Mouse (Mus musculus) embryonic facial prominence, embryonic 11.5 days (tissue): ENCODE data around the gene Zfp688. TPM values are rescaled to one million over a fixed set of nuclear protein-coding genes. Genes with fewer than 3 reads are reported as not detected.
"Not testable (repeated sequence)": the region's sequence is repeated elsewhere in the genome, so short reads cannot be mapped to it uniquely, and the experiment has no call there.

Experiments
- ATAC-seq: fragments of 200-750 bp; cut with Nextera tagmentation; replicated peaks from 2 replicates; pipeline ENCODE4 v1.8.0; 2017; ENCODE audit warnings: low read depth; ENCODE audit not compliant: insufficient number of reproducible peaks, low FRiP score, low TSS enrichment
- DNase-seq: peaks from one replicate; pipeline ENCODE4 v3.0.0-alpha.2; 2015; ENCODE audit warnings: low spot score
- H3K27ac ChIP-seq: fragments of 300-500 bp; sonication (generic); replicated peaks from 2 replicates; pipeline ENCODE4 v1.5.1; 2014; ENCODE audit warnings: mild to moderate bottlenecking, low read depth, low read length, control low read depth
- H3K27me3 ChIP-seq: fragments of 300-500 bp; sonication (generic); 2 replicates; pipeline ENCODE4 v1.6.1; 2014; ENCODE audit warnings: mild to moderate bottlenecking, low read length, moderate library complexity, mixed read lengths; ENCODE audit not compliant: control insufficient read depth, insufficient read depth
- H3K36me3 ChIP-seq: fragments of 300-500 bp; sonication (generic); replicated peaks from 2 replicates; pipeline ENCODE4 v1.6.1; 2014; ENCODE audit warnings: low read depth, mild to moderate bottlenecking, low read length, moderate library complexity, mixed read lengths; ENCODE audit not compliant: control insufficient read depth, insufficient read depth
- H3K4me1 ChIP-seq: fragments of 300-500 bp; sonication (generic); 2 replicates; pipeline ENCODE4 v1.6.1; 2014; ENCODE audit warnings: low read length, mixed read lengths; ENCODE audit not compliant: control insufficient read depth, insufficient read depth
- H3K4me2 ChIP-seq: fragments of 300-500 bp; sonication (generic); 2 replicates; pipeline ENCODE4 v1.6.1; 2014; ENCODE audit warnings: low read depth, mild to moderate bottlenecking, control low read depth, low read length, moderate library complexity
- H3K4me3 ChIP-seq: fragments of 300-500 bp; sonication (generic); 2 replicates; pipeline ENCODE4 v1.5.1; 2014; ENCODE audit warnings: low read depth, low read length, control low read depth
- H3K9ac ChIP-seq: fragments of 300-500 bp; sonication (generic); replicated peaks from 2 replicates; pipeline ENCODE4 v1.6.1; 2014; ENCODE audit warnings: mild to moderate bottlenecking, control low read depth, low read length
- H3K9me3 ChIP-seq: fragments of 300-500 bp; sonication (generic); replicated peaks from 2 replicates; pipeline ENCODE4 v1.6.1; 2016; ENCODE audit warnings: mild to moderate bottlenecking, low read length, inconsistent platforms, mixed read lengths; ENCODE audit not compliant: control insufficient read depth
- WGBS: fragments of 180-500 bp; shearing (Covaris S2); extraction: QIAGEN DNeasy Blood & Tissue Kit; methylation state at CpG from one replicate; pipeline ENCODE4 v1.1.7; 2014; 5-methylcytosine and 5-hydroxymethylcytosine counted together
- polyA plus RNA-seq: library from polyadenylated mRNA; unstranded; fragments of >200 nt; fragmentation: Nextera tagmentation; extraction: Ambion mirVana; gene quantifications from 2 replicates; pipeline ENCODE4 v1.2.1, GENCODE M21; 2014

Gene Zfp688
- polyA plus RNA-seq, 1 experiment from 2014 or later: 29.8 TPM

DNA sequence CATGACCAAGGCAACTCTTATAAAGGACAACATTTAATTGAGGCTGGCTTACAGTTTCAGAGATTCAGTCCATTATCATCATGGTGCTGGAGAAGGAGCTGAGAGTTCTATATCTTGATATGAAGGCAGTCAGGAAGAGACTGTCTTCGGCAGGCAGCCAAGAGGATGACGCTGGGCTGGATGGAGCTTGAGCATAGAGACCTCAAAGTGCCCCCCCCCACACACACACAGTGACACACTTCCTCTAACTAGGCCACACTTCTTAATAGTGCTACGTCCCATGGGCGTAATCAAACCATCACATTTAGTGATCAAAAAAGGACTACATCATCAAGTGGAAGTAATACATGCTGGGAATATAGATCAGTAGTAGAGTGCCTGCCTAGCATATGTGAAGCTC, 13.3 kb upstream of the Zfp688 start:
- no peaks in the 10 kb centered on the region for H3K9me3 ChIP-seq
- 95% methylated on average over 4 of the region's 4 CpGs for WGBS

DNA sequence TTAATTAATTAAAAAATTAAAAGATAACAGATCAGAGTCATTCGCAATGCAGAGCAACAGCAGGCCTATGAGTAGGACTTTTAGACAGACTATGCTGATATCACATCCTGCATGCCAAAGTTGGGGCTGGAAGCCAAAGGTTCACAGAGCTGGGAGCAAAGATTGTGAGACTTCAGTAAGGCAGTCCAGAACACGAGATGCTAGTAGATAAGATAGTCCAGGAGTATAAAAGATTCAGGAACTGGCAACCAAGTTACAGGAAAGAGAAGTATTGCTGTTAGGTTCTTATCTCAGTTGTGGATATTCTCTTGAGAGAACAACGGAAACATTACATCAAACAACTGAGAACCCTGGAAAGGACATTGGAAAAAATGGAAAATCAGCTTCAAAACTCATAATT, 4.5 kb upstream of the Zfp688 start:
- H3K27me3 ChIP-seq: no peaks in the 10 kb centered on the region
- ATAC-seq (no peak), DNase-seq (no peak)
- H3K9ac ChIP-seq: no peak overlapping the region
- no peaks in the 10 kb centered on the region for H3K36me3 ChIP-seq
- H3K27ac ChIP-seq: no peak overlapping the region
- 77% methylated on average over 3 of the region's 3 CpGs for WGBS
- H3K4me1 ChIP-seq: no peaks in the 10 kb centered on the region
- no peak overlapping the region for H3K4me2 ChIP-seq
- no peaks in the 10 kb centered on the region for H3K9me3 ChIP-seq
- H3K4me3 ChIP-seq: no peak overlapping the region

More for the DNA sequence above, 13.3 kb upstream of the Zfp688 start:
- Histone ChIP-seq H3K4me1 (no peaks in the 10 kb centered on the region), H3K36me3 (no peaks in the 10 kb centered on the region), H3K27me3 (no peaks in the 10 kb centered on the region), H3K4me3 (no peak overlapping the region), H3K4me2 (no peak overlapping the region), H3K27ac (no peak overlapping the region), H3K9ac (no peak overlapping the region)
- ATAC-seq: no peak
- no peak for DNase-seq

DNA sequence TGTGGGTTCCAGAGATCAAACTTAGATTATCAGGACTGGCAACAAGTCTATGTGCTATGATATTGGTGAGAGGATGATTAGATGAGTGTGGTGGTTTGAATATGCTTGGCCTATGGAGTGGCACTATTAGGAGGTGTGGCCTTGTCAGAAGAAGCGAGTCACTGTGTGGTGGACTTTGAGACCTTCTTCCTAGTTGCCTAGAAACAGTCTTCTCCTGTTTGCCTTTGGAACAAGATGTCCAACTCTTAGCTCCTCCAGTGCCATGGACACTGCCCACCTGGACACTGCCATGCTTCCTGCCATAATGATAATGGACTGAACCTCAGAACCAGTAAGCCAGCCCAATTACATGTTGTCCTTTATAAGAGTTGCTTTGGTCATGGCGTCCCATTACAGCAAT, 4.0 kb upstream of the Zfp688 start:
- no peak overlapping the region for H3K4me2 ChIP-seq
- H3K36me3 ChIP-seq: no peaks in the 10 kb centered on the region
- H3K9ac ChIP-seq: no peak overlapping the region
- 85% methylated on average over 2 of the region's 2 CpGs for WGBS
- no peaks in the 10 kb centered on the region for H3K27me3 ChIP-seq
- no peaks in the 10 kb centered on the region for H3K9me3 ChIP-seq
- no peak overlapping the region for H3K27ac ChIP-seq
- H3K4me3 ChIP-seq: no peak overlapping the region
- DNase-seq: no peak
- no peak for ATAC-seq
- H3K4me1 ChIP-seq: no peaks in the 10 kb centered on the region

DNA sequence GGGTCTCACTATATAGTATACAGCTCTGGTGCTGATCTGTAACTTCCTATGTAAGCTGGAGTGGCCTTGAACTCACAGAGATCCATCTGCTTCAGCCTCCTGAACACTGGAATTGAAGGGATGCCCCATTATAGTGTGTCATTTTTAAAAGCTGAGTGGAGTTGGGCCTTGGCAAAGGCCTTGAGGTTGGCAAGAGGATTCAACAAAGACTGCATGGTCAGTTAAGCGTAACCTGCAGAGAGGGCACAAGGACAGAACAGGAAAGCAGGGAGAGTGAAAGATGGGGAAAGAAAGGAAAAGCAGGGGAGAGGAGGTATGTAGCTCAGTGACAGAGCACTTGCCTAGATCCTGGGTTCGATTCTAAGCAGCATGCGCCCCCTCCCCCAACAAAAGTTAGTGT, 3.4 kb upstream of the Zfp688 start:
- Histone ChIP-seq H3K4me2 (no peak overlapping the region), H3K9ac (no peak overlapping the region), H3K27me3 (no peaks in the 10 kb centered on the region), H3K36me3 (no peaks in the 10 kb centered on the region), H3K27ac (no peak overlapping the region), H3K4me3 (no peak overlapping the region), H3K4me1 (no peaks in the 10 kb centered on the region), H3K9me3 (no peaks in the 10 kb centered on the region)
- DNase-seq: no peak
- 87% methylated on average over 3 of the region's 3 CpGs for WGBS
- no peak for ATAC-seq

- H3K9ac ChIP-seq: peak overlapping the region; percentile 32; the same call in 1 of the 2 replicates
- no peaks in the 10 kb centered on the region for H3K9me3 ChIP-seq
- DNase-seq (peak; percentile 13), ATAC-seq (no peak; the same call in 1 of the 2 replicates)
- H3K4me3 ChIP-seq: peak overlapping the region; percentile 80
- WGBS: under 1% methylated on average over 15 of the region's 15 CpGs
- H3K27me3 ChIP-seq: no peaks in the 10 kb centered on the region
- H3K36me3 ChIP-seq: peaks cover 2% of the 10 kb centered on the region; the same call in 1 of the 2 replicates
- H3K4me1 ChIP-seq: no peaks in the 10 kb centered on the region
- H3K27ac ChIP-seq: no peak overlapping the region
- H3K4me2 ChIP-seq: peak overlapping the region; percentile 92
Measured at GRCm38 (mm10) chr7:127422247-127422646, 379 bp upstream of the Zfp688 start.

DNA sequence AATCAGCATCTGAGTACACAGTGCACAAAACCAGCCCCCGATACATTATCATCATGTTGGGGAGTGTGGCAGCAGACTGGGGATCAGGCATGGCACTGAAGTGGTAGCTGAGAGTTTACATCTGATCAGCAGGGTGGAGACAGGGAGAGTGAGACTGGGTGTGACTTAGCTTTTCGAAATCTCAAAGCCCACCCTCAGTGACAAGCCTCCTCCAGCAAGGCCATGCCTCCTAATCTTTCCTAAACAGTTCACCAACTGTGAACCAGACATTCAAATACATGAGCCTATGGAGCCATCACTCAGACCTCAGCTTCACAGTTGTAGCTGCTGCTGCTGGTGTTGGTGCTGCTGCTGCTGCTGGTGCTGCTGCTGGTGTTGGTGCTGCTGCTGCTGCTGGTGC, 10.4 kb downstream of the Zfp688 start:
- no peak for DNase-seq
- Histone ChIP-seq H3K36me3 (no peaks in the 10 kb centered on the region), H3K4me2 (no peak overlapping the region), H3K9me3 (no peaks in the 10 kb centered on the region), H3K27ac (no peak overlapping the region), H3K27me3 (no peaks in the 10 kb centered on the region), H3K4me1 (no peaks in the 10 kb centered on the region), H3K4me3 (no peak overlapping the region), H3K9ac (no peak overlapping the region)
- ATAC-seq: no peak
- 74% methylated on average over 2 of the region's 2 CpGs for WGBS

DNA sequence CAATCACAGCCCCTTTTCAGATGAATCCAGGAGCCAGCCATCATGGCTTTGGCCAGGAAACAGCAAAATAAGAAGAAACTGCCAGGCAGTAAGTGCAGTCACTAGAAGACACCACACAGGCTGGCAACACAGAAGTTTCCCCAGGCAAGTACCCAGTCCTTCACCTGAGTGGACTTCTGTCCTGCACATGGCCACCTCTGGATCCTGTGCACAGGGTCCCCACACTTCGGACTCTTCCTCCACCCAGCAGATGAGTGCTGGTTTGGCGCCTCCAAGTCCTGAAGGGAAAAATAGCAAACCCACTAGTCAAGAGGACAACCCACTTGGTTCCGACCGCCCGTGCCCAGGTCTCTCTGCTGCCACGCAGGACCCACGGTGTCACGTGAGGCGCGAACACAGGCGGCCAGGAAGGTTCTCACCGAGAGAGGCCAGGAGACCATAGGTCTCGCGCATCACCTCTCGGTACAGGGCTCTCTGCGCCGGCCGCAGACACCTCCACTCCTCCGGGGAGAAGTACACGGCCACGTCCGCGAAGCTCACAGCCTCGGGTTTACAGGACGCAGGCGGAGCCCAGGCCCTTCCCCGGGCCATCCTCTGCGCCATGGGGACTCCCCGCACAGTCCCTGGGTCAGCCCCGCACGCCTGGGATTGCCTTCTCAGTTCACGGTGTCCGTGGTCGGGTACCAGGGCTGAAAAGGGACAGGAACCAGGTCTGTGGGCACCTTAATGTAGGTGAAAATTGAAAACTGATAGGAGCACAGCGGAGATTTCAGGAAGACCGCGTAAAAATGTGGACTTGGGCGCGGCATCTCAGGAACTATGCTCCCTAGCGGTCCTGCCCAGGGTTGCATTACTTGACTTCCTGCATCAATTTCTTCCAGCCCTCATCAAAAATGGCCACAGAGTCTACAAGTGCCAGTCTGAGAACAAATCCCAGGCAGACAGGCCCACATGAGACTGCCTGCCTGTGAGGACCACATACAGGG, 15.6 kb downstream of the Zfp688 start, which contains the start of gene Zfp764:
Gene Zfp764 (minus strand): TSS at position 821 of the 986 bp plus-strand sequence.
- ATAC-seq (peak; percentile 81), DNase-seq (peak; percentile 92)
- H3K36me3 ChIP-seq, H3K4me1 ChIP-seq, H3K27me3 ChIP-seq, H3K27ac ChIP-seq, H3K9me3 ChIP-seq: not testable (repeated sequence)
- WGBS: 7% methylated on average over 36 of the region's 40 CpGs
- peak within 1 kb of the TSS; percentile 82 for H3K4me2 ChIP-seq
- peak within 1 kb of the TSS; percentile 75 for H3K9ac ChIP-seq
- peak within 1 kb of the TSS; percentile 42 for H3K4me3 ChIP-seq

DNA sequence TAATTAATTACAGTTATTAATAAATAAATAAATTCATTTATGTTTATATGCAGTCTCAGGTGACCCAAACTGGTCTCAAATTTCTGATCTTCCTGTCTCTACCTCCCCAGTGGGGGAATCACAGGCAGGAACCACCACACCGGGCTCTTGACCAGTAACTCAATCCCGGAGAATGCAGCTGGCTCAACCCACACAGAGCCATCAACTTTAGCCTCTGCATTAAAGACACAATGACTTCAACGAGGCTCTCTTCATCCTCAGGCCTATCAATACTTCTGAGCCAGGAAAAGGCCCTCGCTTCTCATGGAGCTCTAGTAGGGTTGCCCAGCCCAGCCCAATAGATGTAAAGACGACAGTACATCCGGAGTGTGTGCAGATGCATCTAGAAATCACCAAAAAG, 17.8 kb downstream of the Zfp688 start:
- H3K4me1 ChIP-seq, H3K9ac ChIP-seq, H3K9me3 ChIP-seq, H3K4me2 ChIP-seq, H3K27ac ChIP-seq, DNase-seq, H3K27me3 ChIP-seq, H3K36me3 ChIP-seq, H3K4me3 ChIP-seq, ATAC-seq: not testable (repeated sequence)
- WGBS: 93% methylated on average over 6 of the region's 6 CpGs
